Mouse (Mus musculus): ENCODE data around the gene Prtn3. TPM values are rescaled to one million over a fixed set of nuclear protein-coding genes. Genes with fewer than 3 reads are reported as not detected.

The Prtn3 gene
- polyA plus RNA-seq (2015; fragmentation: Nextera tagmentation; extraction: Ambion mirVana): 3.7 and 5.1 TPM in 2 replicates

- Histone ChIP-seq H3K4me3 (peak within 1 kb of the TSS; percentile 71), H3K4me2 (peak within 1 kb of the TSS; percentile 89), H3K9me3 (no peaks in the 10 kb centered on the region), H3K27ac (peak within 1 kb of the TSS; percentile 80), H3K4me1 (peaks cover 32% of the 10 kb centered on the region), H3K9ac (peak within 1 kb of the TSS; percentile 78), H3K36me3 (0 out of 2 replicates have a peak, but pooled peaks cover 2% of the 10 kb centered on the region), H3K27me3 (no peaks in the 10 kb centered on the region)
- peak; percentile 75 for ATAC-seq (ENCODE audit: insufficient number of reproducible peaks, low FRiP score, low TSS enrichment, low read depth)
- under 1% methylated on average over 52 of the region's 57 CpGs for WGBS
Measured at GRCm38 (mm10) chr10:79874290-79874862, at the start of gene Prtn3, which contains the start of gene Plppr3. Gene Prtn3, plus strand, starts transcription at chr10:79874476. Gene Plppr3, minus strand, starts transcription at chr10:79874634.

GRCm38 (mm10) chr10:79831583-79831982, 42.7 kb upstream of the Prtn3 start:
- H3K36me3 ChIP-seq: no peaks in the 10 kb centered on the region
- no peak overlapping the region for H3K4me3 ChIP-seq
- H3K4me1 ChIP-seq: peaks cover 14% of the 10 kb centered on the region
- ATAC-seq (ENCODE audit: insufficient number of reproducible peaks, low FRiP score, low TSS enrichment, low read depth): no peak
- H3K9ac ChIP-seq: no peak overlapping the region
- H3K9me3 ChIP-seq: no peaks in the 10 kb centered on the region
- WGBS: 75% methylated on average over 3 of the region's 3 CpGs
- no peak overlapping the region for H3K4me2 ChIP-seq
- H3K27me3 ChIP-seq: no peaks in the 10 kb centered on the region
- H3K27ac ChIP-seq: no peak overlapping the region

- Histone ChIP-seq H3K36me3 (no peaks in the 10 kb centered on the region), H3K4me1 (peaks cover 14% of the 10 kb centered on the region), H3K9me3 (no peaks in the 10 kb centered on the region), H3K4me2 (no peak overlapping the region), H3K9ac (no peak overlapping the region), H3K27me3 (no peaks in the 10 kb centered on the region), H3K4me3 (no peak overlapping the region), H3K27ac (no peak overlapping the region)
- ATAC-seq (ENCODE audit: insufficient number of reproducible peaks, low FRiP score, low TSS enrichment, low read depth): no peak
- 44% methylated on average over 7 of the region's 7 CpGs for WGBS
Measured at GRCm38 (mm10) chr10:79832026-79832785, 42.1 kb upstream of the Prtn3 start.

GRCm38 (mm10) chr10:79832786-79833181, 41.5 kb upstream of the Prtn3 start:
- no peaks in the 10 kb centered on the region for H3K36me3 ChIP-seq
- H3K27me3 ChIP-seq: no peaks in the 10 kb centered on the region
- 73% methylated on average over 9 of the region's 9 CpGs for WGBS

GRCm38 (mm10) chr10:79834769-79835398, 39.4 kb upstream of the Prtn3 start:
- Histone ChIP-seq H3K9ac (no peak overlapping the region), H3K4me1 (peaks cover 14% of the 10 kb centered on the region), H3K4me3 (no peak overlapping the region), H3K9me3 (no peaks in the 10 kb centered on the region), H3K27me3 (no peaks in the 10 kb centered on the region), H3K36me3 (no peaks in the 10 kb centered on the region), H3K27ac (no peak overlapping the region), H3K4me2 (no peak overlapping the region)
- WGBS: 19% methylated on average over 9 of the region's 9 CpGs
- ATAC-seq (ENCODE audit: insufficient number of reproducible peaks, low FRiP score, low TSS enrichment, low read depth): no peak

More at GRCm38 (mm10) chr10:79832786-79833181, 41.5 kb upstream of the Prtn3 start:
- Histone ChIP-seq H3K4me2 (no peak overlapping the region), H3K9me3 (no peaks in the 10 kb centered on the region), H3K9ac (no peak overlapping the region), H3K4me3 (no peak overlapping the region), H3K4me1 (peaks cover 14% of the 10 kb centered on the region), H3K27ac (no peak overlapping the region)
- no peak for ATAC-seq (ENCODE audit: insufficient number of reproducible peaks, low FRiP score, low TSS enrichment, low read depth)

GRCm38 (mm10) chr10:79836918-79837317, 37.4 kb upstream of the Prtn3 start:
- Histone ChIP-seq H3K36me3 (no peaks in the 10 kb centered on the region), H3K9ac (no peak overlapping the region), H3K4me3 (no peak overlapping the region), H3K4me2 (no peak overlapping the region), H3K9me3 (no peaks in the 10 kb centered on the region), H3K27ac (no peak overlapping the region), H3K27me3 (no peaks in the 10 kb centered on the region), H3K4me1 (peaks cover 28% of the 10 kb centered on the region)
- WGBS: 92% methylated on average over 3 of the region's 3 CpGs
- ATAC-seq (ENCODE audit: insufficient number of reproducible peaks, low FRiP score, low TSS enrichment, low read depth): no peak

GRCm38 (mm10) chr10:79838151-79838550, 36.1 kb upstream of the Prtn3 start:
- WGBS: 55% methylated on average over 2 of the region's 2 CpGs
- Histone ChIP-seq H3K27me3 (no peaks in the 10 kb centered on the region), H3K4me1 (peaks cover 32% of the 10 kb centered on the region), H3K9me3 (no peaks in the 10 kb centered on the region), H3K4me2 (no peak overlapping the region), H3K4me3 (no peak overlapping the region), H3K9ac (no peak overlapping the region), H3K27ac (no peak overlapping the region), H3K36me3 (no peaks in the 10 kb centered on the region)
- no peak for ATAC-seq (ENCODE audit: insufficient number of reproducible peaks, low FRiP score, low TSS enrichment, low read depth)

GRCm38 (mm10) chr10:79840091-79840490, 34.2 kb upstream of the Prtn3 start:
- Histone ChIP-seq H3K9ac (no peak overlapping the region), H3K4me1 (peaks cover 30% of the 10 kb centered on the region), H3K4me2 (peak overlapping the region; percentile 69), H3K36me3 (no peaks in the 10 kb centered on the region), H3K9me3 (no peaks in the 10 kb centered on the region), H3K4me3 (peak overlapping the region; percentile 39; the same call in 1 of the 2 replicates), H3K27ac (peak overlapping the region; percentile 95), H3K27me3 (no peaks in the 10 kb centered on the region)
- WGBS: 87% methylated on average over 3 of the region's 3 CpGs
- no peak for ATAC-seq (ENCODE audit: insufficient number of reproducible peaks, low FRiP score, low TSS enrichment, low read depth)

- H3K9ac ChIP-seq: peak overlapping the region; percentile 26; the same call in 1 of the 2 replicates
- no peaks in the 10 kb centered on the region for H3K27me3 ChIP-seq
Measured at GRCm38 (mm10) chr10:79840644-79841551, 33.4 kb upstream of the Prtn3 start.

GRCm38 (mm10) chr10:79842322-79842721, 32.0 kb upstream of the Prtn3 start:
- no peaks in the 10 kb centered on the region for H3K36me3 ChIP-seq
- no peaks in the 10 kb centered on the region for H3K9me3 ChIP-seq
- ATAC-seq (ENCODE audit: insufficient number of reproducible peaks, low FRiP score, low TSS enrichment, low read depth): no peak
- H3K4me2 ChIP-seq: no peak overlapping the region
- peak overlapping the region; percentile 57; the same call in 1 of the 2 replicates for H3K27ac ChIP-seq
- H3K27me3 ChIP-seq: no peaks in the 10 kb centered on the region
- no peak overlapping the region for H3K9ac ChIP-seq
- WGBS: 66% methylated on average over 3 of the region's 3 CpGs
- no peak overlapping the region for H3K4me3 ChIP-seq
- H3K4me1 ChIP-seq: peaks cover 28% of the 10 kb centered on the region

More at GRCm38 (mm10) chr10:79840644-79841551, 33.4 kb upstream of the Prtn3 start:
- Histone ChIP-seq H3K4me1 (peaks cover 28% of the 10 kb centered on the region), H3K4me2 (peak overlapping the region; percentile 69), H3K9me3 (no peaks in the 10 kb centered on the region), H3K36me3 (no peaks in the 10 kb centered on the region), H3K27ac (peak overlapping the region; percentile 95), H3K4me3 (peak overlapping the region; percentile 39)
- 0% methylated on average over 24 of the region's 24 CpGs for WGBS
- peak; percentile 93 for ATAC-seq (ENCODE audit: insufficient number of reproducible peaks, low FRiP score, low TSS enrichment, low read depth)

- ATAC-seq (ENCODE audit: insufficient number of reproducible peaks, low FRiP score, low TSS enrichment, low read depth): no peak
- no peak overlapping the region for H3K4me2 ChIP-seq
- H3K9ac ChIP-seq: no peak overlapping the region
- 36% methylated on average over 6 of the region's 6 CpGs for WGBS
- H3K36me3 ChIP-seq: no peaks in the 10 kb centered on the region
- H3K27me3 ChIP-seq: no peaks in the 10 kb centered on the region
- no peaks in the 10 kb centered on the region for H3K9me3 ChIP-seq
- no peak overlapping the region for H3K4me3 ChIP-seq
- H3K4me1 ChIP-seq: peaks cover 28% of the 10 kb centered on the region
- H3K27ac ChIP-seq: peak overlapping the region; percentile 35; the same call in 1 of the 2 replicates
Measured at GRCm38 (mm10) chr10:79843476-79843875, 30.8 kb upstream of the Prtn3 start.

Data from limb, embryonic 15.5 days (tissue).